Mouse (Mus musculus): ENCODE results near the gene Lrch1. TPM values are rescaled to one million over a fixed set of nuclear protein-coding genes. Genes with fewer than 3 reads are reported as not detected.

Lrch1 gene
- polyA plus RNA-seq (2016; fragmentation: Nextera tagmentation; extraction: Ambion mirVana) = 8.2 and 9.2 TPM in 2 replicates

DNA sequence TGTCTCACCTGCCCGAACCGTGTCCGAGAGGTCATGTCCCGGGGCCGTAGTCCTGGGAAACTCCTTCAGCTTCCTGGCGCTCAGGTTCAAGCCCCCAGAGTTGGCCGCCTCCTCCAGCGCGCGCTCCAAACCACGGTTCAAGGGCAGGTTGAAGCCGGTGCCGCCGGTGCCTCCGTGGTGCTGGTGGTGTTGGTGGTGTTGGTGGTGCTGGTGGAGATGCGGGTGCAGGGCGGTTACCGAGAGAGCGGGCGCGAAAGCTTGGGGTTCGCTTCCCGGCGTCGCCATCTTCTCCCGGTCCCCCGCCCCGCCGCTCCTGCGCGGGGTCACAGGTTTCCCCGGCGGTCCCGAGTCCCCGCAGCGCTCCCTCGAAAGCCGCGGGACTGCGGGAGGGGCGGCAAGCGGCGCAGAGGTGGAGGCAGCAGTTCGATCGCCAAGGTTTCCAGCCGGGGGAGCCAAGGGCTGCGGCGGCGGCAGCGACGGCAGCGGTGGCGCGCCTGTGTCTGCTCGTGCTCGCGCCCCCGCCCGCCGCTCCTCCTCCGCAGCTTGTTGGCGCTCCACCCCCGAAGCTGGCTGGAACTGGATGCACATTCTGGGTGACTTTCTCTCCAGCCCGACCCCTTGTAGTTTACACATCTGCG, at the start of gene Lrch1:
Gene Lrch1 (minus strand): TSS at position 501 of the 638 bp plus-strand sequence.
- H3K9me3 ChIP-seq = no peaks in the 10 kb centered on the region
- H3K4me3 ChIP-seq = peak within 1 kb of the TSS; percentile 78
- no peaks in the 10 kb centered on the region for H3K36me3 ChIP-seq
- no peaks in the 10 kb centered on the region for H3K27me3 ChIP-seq
- under 1% methylated on average over 60 of the region's 65 CpGs for WGBS
- H3K4me1 ChIP-seq = peaks cover 12% of the 10 kb centered on the region
- peak within 1 kb of the TSS; percentile 65 for H3K4me2 ChIP-seq (replicated peaks)
- H3K9ac ChIP-seq (replicated peaks) = peak within 1 kb of the TSS; percentile 76
- peak within 1 kb of the TSS; percentile 69 for H3K27ac ChIP-seq (replicated peaks)
- peak; percentile 77 for ATAC-seq (ENCODE audit: low FRiP score, low read depth)

DNA sequence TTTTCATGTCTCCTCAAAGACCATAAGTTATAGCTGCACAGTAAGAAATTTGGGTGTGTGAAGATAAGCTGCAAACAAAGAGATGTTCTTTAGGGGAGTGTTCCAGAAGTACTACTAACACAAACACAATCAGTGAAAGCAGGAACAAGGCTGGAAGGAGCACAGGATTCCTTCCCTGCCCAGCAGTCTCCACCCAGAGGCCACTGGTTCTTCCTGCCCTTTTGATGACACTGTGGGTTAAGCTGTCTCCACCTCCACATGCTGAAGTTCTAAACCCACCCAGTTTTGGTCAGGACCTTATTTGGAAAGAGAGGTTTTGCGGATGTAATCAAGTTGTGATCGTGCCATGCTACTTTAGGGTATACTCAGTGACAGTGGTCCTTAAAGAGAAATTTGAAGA, 49.4 kb upstream of the Lrch1 start:
- Histone ChIP-seq H3K27me3 (no peaks in the 10 kb centered on the region), H3K4me2 (replicated peaks) (no peak overlapping the region), H3K9me3 (no peaks in the 10 kb centered on the region), H3K36me3 (no peaks in the 10 kb centered on the region), H3K4me3 (no peak overlapping the region), H3K27ac (replicated peaks) (no peak overlapping the region), H3K9ac (replicated peaks) (no peak overlapping the region), H3K4me1 (no peaks in the 10 kb centered on the region)
- ATAC-seq (ENCODE audit: low FRiP score, low read depth) = no peak
- WGBS = 92% methylated on average over 2 of the region's 2 CpGs

DNA sequence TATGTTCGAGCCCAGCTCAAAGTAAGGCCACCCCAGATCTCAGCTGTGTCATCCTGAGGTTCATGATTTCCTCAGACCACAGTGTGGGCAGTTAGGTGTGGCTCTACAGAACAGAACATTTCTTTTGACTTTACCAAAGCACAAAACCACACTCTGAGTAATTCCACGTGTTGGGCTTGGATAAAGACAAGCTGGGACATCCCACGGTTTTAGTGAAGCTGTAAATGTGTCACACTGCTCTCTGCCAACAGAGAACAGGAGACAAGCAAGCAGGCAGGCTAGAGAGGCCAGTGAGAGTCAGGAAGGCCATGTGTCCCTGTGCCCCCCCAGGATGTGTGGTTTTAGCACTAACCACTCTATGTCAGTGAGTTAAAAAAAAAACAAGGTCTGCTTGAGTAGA, 48.9 kb upstream of the Lrch1 start:
- no peak overlapping the region for H3K4me2 ChIP-seq (replicated peaks)
- no peak overlapping the region for H3K27ac ChIP-seq (replicated peaks)
- no peaks in the 10 kb centered on the region for H3K9me3 ChIP-seq
- no peaks in the 10 kb centered on the region for H3K36me3 ChIP-seq
- H3K9ac ChIP-seq (replicated peaks) = no peak overlapping the region
- WGBS = 76% methylated on average over 3 of the region's 3 CpGs
- no peaks in the 10 kb centered on the region for H3K27me3 ChIP-seq
- no peak overlapping the region for H3K4me3 ChIP-seq
- ATAC-seq (ENCODE audit: low FRiP score, low read depth) = no peak
- H3K4me1 ChIP-seq = no peaks in the 10 kb centered on the region

DNA sequence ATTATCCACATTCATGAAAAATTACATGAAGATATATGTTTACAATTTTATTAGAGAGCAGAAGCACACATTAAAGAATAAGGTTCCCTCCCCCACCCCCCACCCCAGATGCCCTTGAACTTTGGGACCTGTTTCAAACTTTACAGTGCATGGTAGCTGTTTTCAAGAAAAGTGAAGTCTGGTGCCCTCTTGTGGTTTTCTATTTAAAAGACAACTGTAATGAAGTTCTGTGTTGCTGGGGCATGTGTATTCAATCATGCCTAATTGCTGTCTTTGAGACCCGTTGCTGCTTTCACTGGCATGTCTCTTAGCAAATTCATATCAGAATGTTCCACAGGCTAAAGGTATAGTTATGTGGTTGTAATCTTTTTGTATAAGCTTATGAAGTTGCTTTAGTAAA, 42.8 kb upstream of the Lrch1 start:
- no peak for ATAC-seq (ENCODE audit: low FRiP score, low read depth)
- no peaks in the 10 kb centered on the region for H3K27me3 ChIP-seq
- H3K9ac ChIP-seq (replicated peaks) = no peak overlapping the region
- no peak overlapping the region for H3K4me3 ChIP-seq
- H3K4me1 ChIP-seq = no peaks in the 10 kb centered on the region
- no peaks in the 10 kb centered on the region for H3K36me3 ChIP-seq
- H3K27ac ChIP-seq (replicated peaks) = no peak overlapping the region
- no peaks in the 10 kb centered on the region for H3K9me3 ChIP-seq
- 12% methylated on average over 1 of the region's 1 CpGs for WGBS
- no peak overlapping the region for H3K4me2 ChIP-seq (replicated peaks)

DNA sequence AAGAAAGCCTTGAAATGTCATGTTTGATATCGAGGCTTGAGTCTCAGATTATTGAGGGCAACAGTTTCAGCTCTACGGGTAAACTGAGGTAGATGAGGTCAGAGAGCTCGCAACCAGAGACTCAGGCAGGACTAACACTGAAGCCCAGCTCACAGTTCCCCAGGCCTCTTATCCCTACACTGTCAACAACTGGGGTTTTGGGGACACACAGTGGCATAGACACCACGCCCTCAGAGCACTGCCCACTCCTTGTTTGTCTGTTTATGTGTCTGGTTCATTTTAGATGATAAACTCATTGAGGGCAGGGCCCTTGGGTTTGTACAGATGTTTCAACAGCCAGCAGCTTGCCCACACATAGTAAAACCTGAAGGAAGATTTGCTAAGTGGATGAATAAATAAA, 42.2 kb upstream of the Lrch1 start:
- H3K4me3 ChIP-seq = no peak overlapping the region
- no peaks in the 10 kb centered on the region for H3K27me3 ChIP-seq
- no peak overlapping the region for H3K4me2 ChIP-seq (replicated peaks)
- no peaks in the 10 kb centered on the region for H3K36me3 ChIP-seq
- no peak overlapping the region for H3K9ac ChIP-seq (replicated peaks)
- WGBS = 84% methylated on average over 4 of the region's 4 CpGs
- no peaks in the 10 kb centered on the region for H3K9me3 ChIP-seq
- H3K27ac ChIP-seq (replicated peaks) = no peak overlapping the region
- no peak for ATAC-seq (ENCODE audit: low FRiP score, low read depth)
- no peaks in the 10 kb centered on the region for H3K4me1 ChIP-seq

DNA sequence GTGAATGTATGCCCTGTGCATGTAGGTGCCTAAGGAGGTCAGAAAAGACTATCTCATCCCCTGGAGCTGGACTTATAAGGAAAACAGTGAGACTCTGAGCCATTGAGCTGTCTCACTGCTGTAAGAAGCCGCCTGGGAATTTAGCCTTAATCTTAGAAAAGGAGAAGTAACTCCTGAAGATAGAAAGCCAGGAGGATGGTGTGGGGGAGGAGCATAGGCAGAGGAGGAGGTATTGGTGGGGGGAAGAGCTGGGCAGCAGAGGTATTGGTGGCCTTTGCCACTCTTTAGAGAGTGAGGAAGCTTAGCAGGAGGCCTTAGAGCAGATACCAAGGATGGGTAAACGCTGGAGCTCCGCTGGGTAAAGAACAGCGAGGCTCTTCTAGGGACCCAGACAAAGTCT, 41.6 kb upstream of the Lrch1 start:
- no peak overlapping the region for H3K27ac ChIP-seq (replicated peaks)
- WGBS = 34% methylated on average over 4 of the region's 4 CpGs

DNA sequence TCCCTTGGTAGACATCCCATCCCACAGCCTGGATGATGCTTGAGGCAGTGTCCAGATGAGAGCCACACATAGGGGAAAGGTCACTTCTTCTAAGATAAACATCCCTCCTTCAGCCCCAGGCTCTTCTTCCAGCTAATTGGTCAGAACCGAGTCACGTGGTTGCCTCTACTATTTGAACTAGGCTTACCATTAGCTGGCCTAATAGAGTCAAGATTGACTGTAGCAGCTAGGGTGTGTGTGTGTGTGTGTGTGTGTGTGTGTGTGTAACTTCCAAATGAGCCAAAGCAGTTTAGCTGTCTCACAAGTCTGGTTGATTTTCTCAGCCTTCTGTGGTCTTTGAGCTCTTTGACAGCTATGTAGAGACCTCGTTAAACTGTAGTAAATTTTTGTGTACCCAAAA, 38.9 kb upstream of the Lrch1 start:
- no peaks in the 10 kb centered on the region for H3K27me3 ChIP-seq
- no peak overlapping the region for H3K27ac ChIP-seq (replicated peaks)
- WGBS = 80% methylated on average over 3 of the region's 3 CpGs
- ATAC-seq (ENCODE audit: low FRiP score, low read depth) = no peak
- no peaks in the 10 kb centered on the region for H3K9me3 ChIP-seq
- no peak overlapping the region for H3K4me3 ChIP-seq
- H3K9ac ChIP-seq (replicated peaks) = no peak overlapping the region
- H3K4me1 ChIP-seq = no peaks in the 10 kb centered on the region
- H3K4me2 ChIP-seq (replicated peaks) = no peak overlapping the region
- H3K36me3 ChIP-seq = no peaks in the 10 kb centered on the region

More for the DNA sequence above, 41.6 kb upstream of the Lrch1 start:
- Histone ChIP-seq H3K4me1 (no peaks in the 10 kb centered on the region), H3K36me3 (no peaks in the 10 kb centered on the region), H3K27me3 (no peaks in the 10 kb centered on the region), H3K4me2 (replicated peaks) (no peak overlapping the region), H3K9ac (replicated peaks) (no peak overlapping the region), H3K4me3 (no peak overlapping the region), H3K9me3 (no peaks in the 10 kb centered on the region)
- no peak for ATAC-seq (ENCODE audit: low FRiP score, low read depth)

DNA sequence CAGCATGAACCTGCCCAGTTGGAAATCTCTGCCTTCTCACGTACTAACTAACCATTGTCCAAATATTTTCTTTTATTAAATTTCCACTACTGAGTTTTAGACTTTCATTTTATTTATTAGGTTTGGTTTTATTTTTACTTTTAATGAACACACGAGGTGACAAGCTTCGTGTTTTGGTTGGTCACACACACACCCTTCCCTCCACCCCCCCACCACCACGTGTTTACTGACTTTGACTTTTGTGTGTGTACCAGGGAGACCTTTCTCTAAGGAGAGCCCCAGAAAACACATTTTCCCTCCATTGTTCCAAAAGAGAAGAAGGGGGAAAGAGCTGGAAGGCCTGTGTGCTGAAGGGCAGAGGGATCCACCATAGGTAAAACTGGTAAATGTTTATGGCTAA, 38.0 kb upstream of the Lrch1 start:
- no peaks in the 10 kb centered on the region for H3K36me3 ChIP-seq
- no peaks in the 10 kb centered on the region for H3K4me1 ChIP-seq
- no peak overlapping the region for H3K27ac ChIP-seq (replicated peaks)
- ATAC-seq (ENCODE audit: low FRiP score, low read depth) = no peak
- H3K27me3 ChIP-seq = no peaks in the 10 kb centered on the region
- no peaks in the 10 kb centered on the region for H3K9me3 ChIP-seq
- H3K4me2 ChIP-seq (replicated peaks) = no peak overlapping the region
- no peak overlapping the region for H3K9ac ChIP-seq (replicated peaks)
- 55% methylated on average over 4 of the region's 4 CpGs for WGBS
- no peak overlapping the region for H3K4me3 ChIP-seq

DNA sequence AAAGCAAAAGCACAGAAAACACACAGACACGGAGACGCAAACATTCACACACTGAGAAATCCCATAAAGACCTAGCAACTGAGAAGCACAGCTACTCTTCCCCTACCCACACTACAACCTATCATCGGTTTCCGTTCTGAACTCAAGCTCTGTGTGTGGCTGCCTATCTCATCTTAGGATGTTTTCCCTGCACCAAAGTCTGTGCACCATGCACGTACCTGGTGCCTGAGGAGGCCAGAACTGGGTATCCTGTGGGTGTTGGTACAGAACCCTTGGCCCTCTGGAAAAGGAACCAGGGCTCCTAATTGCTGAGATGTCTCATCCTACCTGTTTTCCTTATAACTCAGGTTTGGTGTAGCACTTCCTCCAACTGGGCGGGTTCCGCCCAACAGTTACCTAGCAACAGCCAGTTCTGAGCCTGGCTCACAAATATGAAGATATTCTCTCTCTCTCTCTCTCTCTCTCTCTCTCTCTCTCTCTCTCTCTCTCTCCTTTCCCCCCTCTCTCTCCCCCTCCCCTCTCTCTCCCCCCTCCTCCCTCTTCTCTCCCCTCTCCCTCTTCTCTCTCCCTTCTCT, 37.2 kb upstream of the Lrch1 start:
- Histone ChIP-seq H3K9ac (replicated peaks) (no peak overlapping the region), H3K4me1 (no peaks in the 10 kb centered on the region), H3K4me3 (no peak overlapping the region), H3K27me3 (no peaks in the 10 kb centered on the region), H3K4me2 (replicated peaks) (no peak overlapping the region), H3K9me3 (no peaks in the 10 kb centered on the region), H3K27ac (replicated peaks) (no peak overlapping the region), H3K36me3 (no peaks in the 10 kb centered on the region)
- ATAC-seq (ENCODE audit: low FRiP score, low read depth) = no peak
- 83% methylated on average over 7 of the region's 7 CpGs for WGBS

DNA sequence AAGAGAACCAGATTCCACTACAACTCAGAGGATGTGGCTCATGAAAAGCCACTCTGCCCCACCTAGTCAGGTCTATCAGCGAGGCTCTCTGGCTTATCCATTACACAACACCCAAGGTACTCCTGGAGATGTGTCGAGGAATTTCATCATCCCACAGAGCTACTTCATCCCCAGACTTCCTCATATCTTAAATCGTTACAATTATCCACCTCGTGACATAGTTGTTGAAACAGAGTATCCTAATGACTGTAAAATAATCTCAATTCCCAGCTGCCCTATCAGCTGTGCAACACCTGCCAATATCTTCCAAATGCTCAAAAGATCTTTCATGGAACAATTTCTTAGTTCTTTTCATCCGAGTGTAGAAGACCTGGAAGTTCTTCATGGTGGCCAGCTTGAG, 35.4 kb upstream of the Lrch1 start:
- no peaks in the 10 kb centered on the region for H3K36me3 ChIP-seq
- no peaks in the 10 kb centered on the region for H3K27me3 ChIP-seq
- H3K9ac ChIP-seq (replicated peaks) = no peak overlapping the region
- 91% methylated on average over 5 of the region's 5 CpGs for WGBS
- no peaks in the 10 kb centered on the region for H3K4me1 ChIP-seq
- H3K4me2 ChIP-seq (replicated peaks) = no peak overlapping the region
- H3K27ac ChIP-seq (replicated peaks) = no peak overlapping the region
- no peaks in the 10 kb centered on the region for H3K9me3 ChIP-seq
- H3K4me3 ChIP-seq = no peak overlapping the region
- ATAC-seq (ENCODE audit: low FRiP score, low read depth) = no peak

DNA sequence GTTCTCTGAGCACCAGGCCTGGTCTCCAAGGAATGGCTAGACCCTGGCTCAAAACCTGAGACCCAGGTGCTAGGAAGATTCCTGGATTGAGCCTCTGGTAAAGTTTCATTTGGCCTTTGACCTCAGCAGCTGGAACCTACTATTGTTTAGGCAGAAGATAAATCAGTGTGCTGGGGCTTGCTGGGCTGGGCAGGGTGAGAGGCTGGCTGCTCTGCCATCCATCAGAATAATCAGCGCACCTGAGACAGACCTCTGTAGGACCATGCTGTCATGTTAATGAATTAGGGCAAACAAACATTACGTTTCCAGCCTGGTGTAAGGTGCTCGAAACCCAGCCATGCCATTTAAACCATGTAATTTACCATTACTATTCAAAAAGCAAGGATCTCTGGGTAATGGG, 33.3 kb upstream of the Lrch1 start:
- H3K27me3 ChIP-seq = no peaks in the 10 kb centered on the region
- no peaks in the 10 kb centered on the region for H3K9me3 ChIP-seq
- H3K4me1 ChIP-seq = no peaks in the 10 kb centered on the region
- no peak overlapping the region for H3K27ac ChIP-seq (replicated peaks)
- H3K9ac ChIP-seq (replicated peaks) = no peak overlapping the region
- 71% methylated on average over 3 of the region's 3 CpGs for WGBS
- no peak for ATAC-seq (ENCODE audit: low FRiP score, low read depth)
- H3K36me3 ChIP-seq = no peaks in the 10 kb centered on the region
- H3K4me3 ChIP-seq = no peak overlapping the region
- H3K4me2 ChIP-seq (replicated peaks) = no peak overlapping the region

DNA sequence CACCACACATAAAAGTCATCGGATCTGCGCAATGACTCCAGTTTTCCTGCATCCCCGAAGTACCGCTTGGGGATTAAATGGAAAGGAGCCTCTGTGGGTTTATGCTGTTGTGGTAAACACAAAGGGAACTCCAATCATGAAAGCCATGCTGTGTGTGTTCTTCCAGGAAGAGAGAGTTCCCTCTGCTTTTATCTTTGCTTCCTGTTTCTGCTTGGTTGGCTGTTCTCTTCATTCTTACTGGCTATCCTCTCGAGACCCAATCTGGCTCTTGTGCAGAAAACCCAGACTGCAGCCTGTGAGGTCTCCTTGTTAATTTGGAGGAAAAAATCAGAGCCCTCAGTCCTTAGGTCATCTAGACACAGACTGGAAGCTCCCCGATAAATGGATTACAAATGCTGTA, 29.3 kb upstream of the Lrch1 start:
- WGBS = 70% methylated on average over 6 of the region's 6 CpGs
- Histone ChIP-seq H3K27me3 (no peaks in the 10 kb centered on the region), H3K27ac (replicated peaks) (no peak overlapping the region), H3K4me3 (no peak overlapping the region), H3K9ac (replicated peaks) (no peak overlapping the region), H3K36me3 (no peaks in the 10 kb centered on the region), H3K4me2 (replicated peaks) (no peak overlapping the region), H3K4me1 (no peaks in the 10 kb centered on the region), H3K9me3 (no peaks in the 10 kb centered on the region)
- no peak for ATAC-seq (ENCODE audit: low FRiP score, low read depth)

DNA sequence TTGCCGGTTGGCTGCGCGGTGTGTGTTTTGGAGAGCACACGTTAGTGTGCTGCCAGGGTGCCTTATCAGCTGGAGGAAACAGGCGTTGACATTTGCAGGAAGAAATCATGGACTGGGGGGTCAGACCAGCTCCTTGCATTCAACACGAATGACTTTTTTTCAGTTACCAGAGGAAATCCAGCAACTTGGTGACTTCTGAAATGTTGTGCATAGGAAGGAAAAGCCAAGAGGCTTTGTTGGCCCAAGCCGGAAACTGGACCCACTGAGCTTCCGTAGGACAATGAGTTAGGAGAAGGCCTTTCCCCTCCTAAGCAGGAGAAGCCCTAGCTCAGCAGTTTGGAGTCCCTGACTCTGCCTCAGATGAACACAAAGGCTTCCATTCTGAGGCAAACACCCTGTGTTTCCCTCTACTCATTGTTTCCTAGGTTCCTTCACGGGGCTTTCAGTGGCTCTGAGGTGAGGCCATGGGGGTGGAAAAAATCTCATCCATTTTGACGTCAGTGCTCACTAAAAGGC, 26.5 kb upstream of the Lrch1 start:
- 80% methylated on average over 10 of the region's 10 CpGs for WGBS
- Histone ChIP-seq H3K27ac (replicated peaks) (no peak overlapping the region), H3K27me3 (no peaks in the 10 kb centered on the region), H3K9me3 (no peaks in the 10 kb centered on the region), H3K4me1 (no peaks in the 10 kb centered on the region), H3K36me3 (no peaks in the 10 kb centered on the region), H3K9ac (replicated peaks) (no peak overlapping the region), H3K4me3 (no peak overlapping the region), H3K4me2 (replicated peaks) (no peak overlapping the region)
- no peak for ATAC-seq (ENCODE audit: low FRiP score, low read depth)
